Mouse (Mus musculus) pancreas, adult 10 weeks (tissue): ENCODE results near the gene S100g. TPM values are rescaled to one million over a fixed set of nuclear protein-coding genes. Genes with fewer than 3 reads are reported as not detected.

Source experiments
- polyA plus RNA-seq: library from polyadenylated mRNA; stranded (reverse); fragments of 350-450 nt; fragmentation: Illumina TruSeq; extraction: RNeasy Lipid Tissue Mini Kit (QIAGEN cat#74804); gene quantifications from one replicate; pipeline ENCODE4 v1.2.3, GENCODE M21; 2015; ENCODE audit warnings: low read depth, low replicate concordance; ENCODE audit not compliant: insufficient read depth

S100g gene
- polyA plus RNA-seq: not detected

GRCm38 (mm10) chrX:162964383-162964782, at the start of gene S100g:
TSS of gene S100g (minus strand) at chrX:162964599.

Other genes with a start within 250 kb of the S100g start
- 22.5 TPM for gene Rbbp7, start 204.2 kb downstream of the S100g start, polyA plus RNA-seq
- 3.9 TPM for gene Txlng, start 135.1 kb downstream of the S100g start, polyA plus RNA-seq
- 8.9 TPM for gene Syap1, start 76.2 kb downstream of the S100g start, polyA plus RNA-seq
- gene Ctps2, start 63.4 kb downstream of the S100g start, polyA plus RNA-seq: 8.7 TPM